Mouse (Mus musculus): Measurements from ENCODE around the gene Clic6. TPM values are rescaled to one million over a fixed set of nuclear protein-coding genes. Genes with fewer than 3 reads are reported as not detected.

Clic6 gene
- total and polyA plus RNA-seq, 3 experiments, result under 0.01 to 0.01 TPM; not detected in 1

DNA sequence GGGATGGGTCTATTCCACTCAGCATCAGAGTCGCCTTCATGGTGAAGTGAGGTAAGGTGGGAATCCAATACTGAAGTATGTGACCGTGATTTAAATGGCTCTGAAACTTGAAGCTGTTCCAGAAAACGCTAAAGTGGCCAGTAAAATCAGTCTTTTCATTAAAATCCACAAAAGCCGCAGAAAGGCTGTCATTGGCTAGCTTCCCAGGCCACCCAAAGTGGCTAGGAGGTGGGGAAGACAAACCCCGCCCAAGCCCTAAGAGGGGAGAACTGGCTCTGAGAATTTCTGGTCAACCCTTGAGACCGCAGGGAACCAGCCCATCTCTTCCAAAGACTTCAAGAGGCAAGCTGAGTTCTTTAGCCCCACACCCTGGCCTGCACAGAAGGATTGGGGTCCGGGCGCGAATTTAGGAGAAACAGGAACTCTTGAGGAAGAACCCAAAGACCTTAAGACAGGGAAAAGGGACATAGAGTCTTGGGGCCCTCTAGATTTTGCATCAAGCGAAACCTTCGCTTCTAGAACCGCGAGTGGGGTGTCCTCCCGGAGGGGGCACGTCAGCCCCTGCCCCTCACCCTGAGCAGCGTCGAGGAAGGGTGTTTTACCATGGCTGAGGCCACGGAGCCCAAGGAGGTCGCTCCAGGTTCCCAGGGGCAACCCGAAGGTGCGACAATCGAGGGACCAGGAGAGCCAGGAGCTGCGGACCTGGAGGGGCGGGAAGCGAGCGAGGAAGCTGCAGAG lies 12.5 kb downstream of the Clic6 start:
- peaks cover 34% of the 10 kb centered on the region for H3K27me3 ChIP-seq (ENCODE audit: insufficient read depth, low read length)
- H3K36me3 ChIP-seq (replicated peaks), result no peaks in the 10 kb centered on the region
- DNase-seq (ENCODE audit: low spot score) (no peak), ATAC-seq (ENCODE audit: extremely low read depth, insufficient number of reproducible peaks, low FRiP score, poor library complexity, severe bottlenecking) (no peak)
- peaks cover 32% of the 10 kb centered on the region for H3K4me1 ChIP-seq (ENCODE audit: insufficient read depth, low read depth, low read length)
- no peak overlapping the region; the same call in 1 of the 2 replicates for H3K4me3 ChIP-seq (ENCODE audit: low read depth, low read length)
- peaks cover 18% of the 10 kb centered on the region for H3K9me3 ChIP-seq (replicated peaks)
- TF ChIP-seq CTCF (IDR thresholded peaks at IDR 0.05; ENCODE audit: low read depth, low read length), result no peak
- no peak for TF ChIP-seq POLR2AphosphoS5 (IDR thresholded peaks at IDR 0.05; ENCODE audit: insufficient replicate concordance, low read depth, low read length)
- TF ChIP-seq TAL1 (conservative IDR thresholded peaks at IDR 0.05; ENCODE audit: low read depth, low read length), result no peak
- no peak for TF ChIP-seq GATA1 (IDR thresholded peaks at IDR 0.05; ENCODE audit: borderline replicate concordance, low read length)
- no peak for TF ChIP-seq GATA2 (IDR thresholded peaks at IDR 0.05; ENCODE audit: borderline replicate concordance, low read depth, low read length)

- peaks cover 18% of the 10 kb centered on the region for H3K9me3 ChIP-seq (replicated peaks)
- H3K36me3 ChIP-seq (replicated peaks), result no peaks in the 10 kb centered on the region
- no peak for ATAC-seq (ENCODE audit: extremely low read depth, insufficient number of reproducible peaks, low FRiP score, poor library complexity, severe bottlenecking)
- H3K27me3 ChIP-seq (ENCODE audit: insufficient read depth, low read length), result peaks cover 34% of the 10 kb centered on the region
- peaks cover 26% of the 10 kb centered on the region for H3K4me1 ChIP-seq (ENCODE audit: insufficient read depth, low read depth, low read length)
- no peak for TF ChIP-seq POLR2AphosphoS5 (IDR thresholded peaks at IDR 0.05; ENCODE audit: insufficient replicate concordance, low read depth, low read length)
- TF ChIP-seq CTCF (IDR thresholded peaks at IDR 0.05; ENCODE audit: low read depth, low read length), result no peak
- TF ChIP-seq GATA2 (IDR thresholded peaks at IDR 0.05; ENCODE audit: borderline replicate concordance, low read depth, low read length), result no peak
- no peak overlapping the region; the same call in 1 of the 2 replicates for H3K4me3 ChIP-seq (ENCODE audit: low read depth, low read length)
- DNase-seq (ENCODE audit: low spot score), result no peak
Observed at GRCm38 (mm10) chr16:92498589-92498981, 13.0 kb downstream of the Clic6 start.

DNA sequence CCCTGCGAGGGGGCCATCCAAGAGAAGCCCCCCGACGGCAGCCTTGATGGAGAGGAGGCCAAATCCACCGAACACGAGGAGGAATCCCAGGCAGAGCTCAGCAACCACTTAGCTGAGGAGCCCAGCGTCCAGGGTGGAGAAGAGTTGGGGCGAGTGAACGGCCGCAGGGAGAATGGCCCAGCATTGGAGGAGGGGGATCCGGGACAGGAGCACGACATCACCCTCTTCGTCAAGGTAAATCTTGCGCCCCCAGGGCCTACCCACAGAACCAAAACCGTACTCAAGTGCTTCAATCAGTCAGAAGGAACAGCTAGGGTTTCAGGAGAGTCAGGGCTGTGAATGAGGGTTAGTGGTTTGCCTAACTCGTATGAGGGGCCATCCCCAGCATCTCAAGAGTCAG lies 13.8 kb downstream of the Clic6 start:
- no peak overlapping the region for H3K4me3 ChIP-seq (ENCODE audit: low read depth, low read length)
- ATAC-seq (ENCODE audit: extremely low read depth, insufficient number of reproducible peaks, low FRiP score, poor library complexity, severe bottlenecking), result no peak

GRCm38 (mm10) chr16:92500534-92500933 lies 15.0 kb downstream of the Clic6 start:
- H3K36me3 ChIP-seq (replicated peaks), result no peaks in the 10 kb centered on the region
- TF ChIP-seq GATA2 (IDR thresholded peaks at IDR 0.05; ENCODE audit: borderline replicate concordance, low read depth, low read length) (no peak), TAL1 (conservative IDR thresholded peaks at IDR 0.05; ENCODE audit: low read depth, low read length) (no peak), POLR2AphosphoS5 (IDR thresholded peaks at IDR 0.05; ENCODE audit: insufficient replicate concordance, low read depth, low read length) (no peak), GATA1 (IDR thresholded peaks at IDR 0.05; ENCODE audit: borderline replicate concordance, low read length) (no peak), CTCF (IDR thresholded peaks at IDR 0.05; ENCODE audit: low read depth, low read length) (no peak)
- H3K9me3 ChIP-seq (replicated peaks), result peaks cover 18% of the 10 kb centered on the region
- no peak for ATAC-seq (ENCODE audit: extremely low read depth, insufficient number of reproducible peaks, low FRiP score, poor library complexity, severe bottlenecking)
- no peak overlapping the region for H3K4me3 ChIP-seq (ENCODE audit: low read depth, low read length)
- peaks cover 50% of the 10 kb centered on the region for H3K27me3 ChIP-seq (ENCODE audit: insufficient read depth, low read length)
- DNase-seq (ENCODE audit: low spot score), result no peak
- H3K4me1 ChIP-seq (ENCODE audit: insufficient read depth, low read depth, low read length), result peaks cover 9% of the 10 kb centered on the region

More for the DNA sequence above, 13.8 kb downstream of the Clic6 start:
- peaks cover 20% of the 10 kb centered on the region for H3K4me1 ChIP-seq (ENCODE audit: insufficient read depth, low read depth, low read length)
- DNase-seq (ENCODE audit: low spot score), result no peak
- no peaks in the 10 kb centered on the region for H3K36me3 ChIP-seq (replicated peaks)
- TF ChIP-seq TAL1 (conservative IDR thresholded peaks at IDR 0.05; ENCODE audit: low read depth, low read length) (no peak), CTCF (IDR thresholded peaks at IDR 0.05; ENCODE audit: low read depth, low read length) (no peak), GATA2 (IDR thresholded peaks at IDR 0.05; ENCODE audit: borderline replicate concordance, low read depth, low read length) (no peak)
- H3K9me3 ChIP-seq (replicated peaks), result peaks cover 18% of the 10 kb centered on the region
- peaks cover 39% of the 10 kb centered on the region for H3K27me3 ChIP-seq (ENCODE audit: insufficient read depth, low read length)

GRCm38 (mm10) chr16:92503105-92503504 lies 17.6 kb downstream of the Clic6 start:
- peaks cover 60% of the 10 kb centered on the region for H3K27me3 ChIP-seq (ENCODE audit: insufficient read depth, low read length)
- 0 out of 2 replicates have a peak, but pooled peaks cover 2% of the 10 kb centered on the region for H3K4me1 ChIP-seq (ENCODE audit: insufficient read depth, low read depth, low read length)
- ATAC-seq (ENCODE audit: extremely low read depth, insufficient number of reproducible peaks, low FRiP score, poor library complexity, severe bottlenecking), result no peak
- no peak overlapping the region for H3K4me3 ChIP-seq (ENCODE audit: low read depth, low read length)
- no peaks in the 10 kb centered on the region for H3K36me3 ChIP-seq (replicated peaks)
- TF ChIP-seq CTCF (IDR thresholded peaks at IDR 0.05; ENCODE audit: low read depth, low read length), result no peak
- TF ChIP-seq GATA1 (IDR thresholded peaks at IDR 0.05; ENCODE audit: borderline replicate concordance, low read length), result no peak
- no peak for TF ChIP-seq GATA2 (IDR thresholded peaks at IDR 0.05; ENCODE audit: borderline replicate concordance, low read depth, low read length)
- no peak for TF ChIP-seq TAL1 (conservative IDR thresholded peaks at IDR 0.05; ENCODE audit: low read depth, low read length)
- peaks cover 13% of the 10 kb centered on the region for H3K9me3 ChIP-seq (replicated peaks)
- DNase-seq (ENCODE audit: low spot score), result no peak

GRCm38 (mm10) chr16:92507573-92507972 lies 22.0 kb downstream of the Clic6 start:
- H3K9me3 ChIP-seq (replicated peaks), result no peaks in the 10 kb centered on the region
- TF ChIP-seq TAL1 (conservative IDR thresholded peaks at IDR 0.05; ENCODE audit: low read depth, low read length) (no peak), GATA1 (IDR thresholded peaks at IDR 0.05; ENCODE audit: borderline replicate concordance, low read length) (no peak), GATA2 (IDR thresholded peaks at IDR 0.05; ENCODE audit: borderline replicate concordance, low read depth, low read length) (no peak), POLR2AphosphoS5 (IDR thresholded peaks at IDR 0.05; ENCODE audit: insufficient replicate concordance, low read depth, low read length) (no peak), CTCF (IDR thresholded peaks at IDR 0.05; ENCODE audit: low read depth, low read length) (no peak)
- H3K27me3 ChIP-seq (ENCODE audit: insufficient read depth, low read length), result peaks cover 53% of the 10 kb centered on the region
- H3K4me3 ChIP-seq (ENCODE audit: low read depth, low read length), result no peak overlapping the region
- no peak for ATAC-seq (ENCODE audit: extremely low read depth, insufficient number of reproducible peaks, low FRiP score, poor library complexity, severe bottlenecking)
- DNase-seq (ENCODE audit: low spot score), result no peak
- no peaks in the 10 kb centered on the region for H3K36me3 ChIP-seq (replicated peaks)
- peaks cover 7% of the 10 kb centered on the region for H3K4me1 ChIP-seq (ENCODE audit: insufficient read depth, low read depth, low read length)

All from G1E (cell line).